Mouse (Mus musculus): ENCODE results near the gene Adamts18.
"Not testable (repeated sequence)": the region's sequence is repeated elsewhere in the genome, so short reads cannot be mapped to it uniquely, and the experiment has no call there.

Gene Adamts18

DNA sequence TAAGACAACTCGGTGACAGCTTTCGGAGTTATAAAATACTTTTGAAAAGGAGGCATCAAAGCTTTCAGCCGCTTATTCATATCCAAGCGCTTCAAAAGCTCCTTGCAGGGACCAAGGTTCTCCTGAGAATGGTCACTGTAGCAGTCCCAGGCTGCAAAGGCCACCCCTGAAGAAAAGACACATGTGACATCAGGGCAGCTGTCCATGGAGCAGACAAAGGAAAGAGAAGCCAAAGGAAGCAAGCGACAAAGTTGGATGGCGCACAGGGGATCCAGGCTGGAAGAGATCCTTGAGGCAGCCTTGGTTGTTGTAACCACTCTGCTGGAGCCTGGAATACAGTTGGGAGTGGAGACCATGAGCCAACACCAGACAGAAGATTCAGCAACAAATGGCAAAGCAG, 10.3 kb downstream of the Adamts18 start:
- DNase-seq (ENCODE audit: low spot score) = no peak

DNA sequence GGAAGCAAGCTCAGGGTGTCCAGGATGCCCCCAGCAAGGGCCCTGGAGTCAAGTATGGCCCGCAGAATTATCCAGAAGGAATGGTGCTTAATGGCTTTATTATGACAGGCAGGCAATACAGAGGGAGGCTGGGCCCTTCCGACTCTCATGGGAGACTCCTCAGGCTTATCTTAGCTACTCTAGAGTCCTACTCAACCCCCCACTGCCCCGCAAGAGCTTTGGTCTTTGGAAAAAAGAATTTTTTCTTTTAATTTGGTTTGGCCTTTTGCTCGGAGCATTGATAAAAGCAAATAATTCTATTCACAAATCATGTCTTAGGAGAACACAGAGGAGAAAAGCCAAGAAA, 11.0 kb downstream of the Adamts18 start:
- no peak for DNase-seq (ENCODE audit: low spot score)

DNA sequence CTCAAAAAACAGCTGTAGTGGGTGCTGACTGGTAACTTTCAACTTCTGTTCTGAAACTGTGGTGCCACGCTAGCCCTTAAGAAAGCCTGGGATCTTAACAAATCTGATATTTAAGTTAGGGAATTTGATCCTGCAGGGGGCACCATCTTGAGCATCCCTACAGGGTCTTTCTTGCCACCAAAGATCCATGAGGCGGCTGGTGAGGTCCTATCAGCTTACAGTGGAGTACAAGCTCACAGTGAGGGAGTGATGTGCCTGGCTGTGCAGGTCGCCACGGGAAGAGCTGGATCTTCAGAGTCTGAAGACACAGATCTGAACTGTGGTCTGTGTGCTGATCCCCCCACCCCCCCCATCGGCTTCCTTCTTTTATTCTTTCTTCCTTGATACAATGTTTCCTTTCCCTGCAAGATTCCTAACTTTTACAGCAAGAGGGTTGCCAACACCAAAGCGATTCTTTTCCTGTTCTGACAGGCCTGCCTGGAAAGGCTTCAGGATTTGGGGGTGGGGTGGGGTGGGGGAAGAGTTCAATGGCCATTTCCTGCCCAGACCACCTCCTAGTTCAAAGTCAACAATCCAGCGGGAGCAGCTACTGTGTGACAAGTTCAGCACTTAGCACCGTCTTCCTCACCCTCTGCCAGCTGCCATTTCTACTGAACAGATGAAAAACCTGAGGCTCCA, 11.5 kb downstream of the Adamts18 start:
- DNase-seq (ENCODE audit: low spot score) = no peak

DNA sequence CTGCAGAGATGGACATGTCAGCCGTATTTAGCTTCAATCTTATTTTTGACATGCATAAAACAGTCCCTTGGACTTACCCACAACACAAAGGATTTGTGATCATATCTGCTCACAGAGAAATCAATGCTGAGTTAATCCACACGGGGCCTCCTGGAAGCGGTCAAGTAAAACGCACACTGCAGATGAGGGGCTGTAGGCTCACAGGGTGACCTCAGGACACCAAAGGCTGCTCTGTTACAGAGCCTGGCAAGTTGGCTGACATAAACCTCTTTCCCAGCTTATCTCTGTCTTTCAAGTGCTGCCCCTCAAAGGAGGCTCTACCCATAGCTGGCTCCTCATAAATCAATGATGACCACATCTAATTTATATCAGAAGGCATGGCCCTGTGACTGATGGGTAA, 14.9 kb downstream of the Adamts18 start:
- DNase-seq (ENCODE audit: low spot score) = no peak

DNA sequence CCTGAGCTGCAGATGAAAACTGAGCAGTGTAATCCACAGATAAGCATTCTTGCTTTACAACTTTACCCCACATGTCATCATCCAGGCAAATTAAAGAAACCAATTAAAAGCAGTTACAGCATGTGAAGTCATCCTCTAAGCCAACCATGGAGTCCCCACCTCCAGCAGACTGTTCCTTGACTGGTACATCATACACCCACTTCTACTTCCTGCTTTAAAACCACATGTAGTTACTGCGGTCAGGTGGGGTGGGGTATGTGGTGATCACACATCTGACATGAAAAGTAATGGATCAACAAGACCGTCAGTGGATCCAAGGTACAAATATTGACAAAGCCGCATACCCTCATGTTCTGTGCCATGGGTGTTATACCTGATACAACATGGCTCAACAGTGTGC, 21.3 kb downstream of the Adamts18 start:
- no peak for DNase-seq (ENCODE audit: low spot score)

DNA sequence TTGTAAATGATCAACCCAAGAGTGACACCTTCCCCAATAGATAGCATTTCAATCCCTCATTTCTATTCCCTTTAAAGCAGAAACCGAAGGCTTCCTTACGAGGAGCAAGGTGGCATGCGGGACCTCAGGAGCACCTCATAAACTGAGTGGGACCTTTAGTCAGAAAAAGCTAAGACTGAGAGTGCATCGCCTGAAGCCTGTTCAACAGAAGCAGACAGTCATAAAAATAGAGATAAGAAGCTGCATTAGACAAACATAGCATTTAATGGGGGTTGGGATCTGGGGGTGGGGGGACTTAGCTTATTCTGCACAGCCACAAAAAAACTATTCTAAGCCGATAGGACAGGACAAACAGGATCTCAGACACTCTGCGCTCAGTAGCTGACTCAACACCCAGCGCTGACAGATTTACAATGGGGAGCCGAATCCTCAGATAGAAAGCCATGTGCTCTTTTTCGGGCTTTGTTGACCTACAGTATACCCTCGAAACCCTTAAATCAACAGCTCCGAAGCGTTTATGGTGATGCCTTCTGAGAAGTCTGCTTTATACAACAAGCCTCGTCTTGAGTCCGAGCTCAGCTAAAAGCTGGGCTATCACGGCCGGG, 27.5 kb downstream of the Adamts18 start:
- DNase-seq (ENCODE audit: low spot score) = no peak

DNA sequence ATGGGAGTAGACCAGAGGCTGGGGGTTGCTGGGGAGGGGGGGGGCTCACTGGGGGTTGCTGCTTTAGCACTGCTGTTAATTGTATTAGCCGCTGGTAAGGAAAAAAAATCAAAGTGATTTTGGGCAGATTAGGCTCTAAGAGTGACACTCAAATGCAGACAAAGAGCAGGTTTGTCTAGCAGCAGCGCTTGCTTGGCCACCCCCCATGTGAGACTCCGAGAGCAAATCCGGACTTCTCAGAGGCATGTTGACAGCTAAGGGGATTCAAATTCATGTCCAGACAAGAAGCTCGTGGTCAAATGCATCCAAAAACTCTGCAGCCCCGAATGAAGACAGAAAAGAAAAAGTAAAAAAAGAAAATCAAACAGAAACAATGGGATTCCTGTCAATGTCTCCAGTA, 34.6 kb downstream of the Adamts18 start:
- DNase-seq (ENCODE audit: low spot score) = no peak

DNA sequence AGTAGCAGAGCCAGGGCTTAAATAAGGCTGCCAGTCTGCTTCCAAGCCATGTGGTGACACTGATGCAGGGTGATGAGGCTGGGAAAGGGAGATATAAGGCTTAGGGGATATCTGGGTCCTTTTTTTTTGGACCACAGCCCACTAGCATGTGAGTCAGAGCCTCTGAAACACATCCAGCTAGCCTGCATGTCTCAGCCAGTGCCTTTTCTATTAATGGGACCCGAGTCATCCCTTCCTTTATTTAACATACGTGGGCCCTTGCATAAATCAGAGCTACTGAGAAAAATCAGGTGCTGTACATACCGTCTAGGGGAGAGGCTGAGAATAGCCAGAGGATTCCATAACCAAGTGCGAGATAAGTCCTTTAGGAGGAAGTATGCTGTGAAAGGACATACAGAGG, 37.0 kb downstream of the Adamts18 start:
- DNase-seq (ENCODE audit: low spot score) = no peak

DNA sequence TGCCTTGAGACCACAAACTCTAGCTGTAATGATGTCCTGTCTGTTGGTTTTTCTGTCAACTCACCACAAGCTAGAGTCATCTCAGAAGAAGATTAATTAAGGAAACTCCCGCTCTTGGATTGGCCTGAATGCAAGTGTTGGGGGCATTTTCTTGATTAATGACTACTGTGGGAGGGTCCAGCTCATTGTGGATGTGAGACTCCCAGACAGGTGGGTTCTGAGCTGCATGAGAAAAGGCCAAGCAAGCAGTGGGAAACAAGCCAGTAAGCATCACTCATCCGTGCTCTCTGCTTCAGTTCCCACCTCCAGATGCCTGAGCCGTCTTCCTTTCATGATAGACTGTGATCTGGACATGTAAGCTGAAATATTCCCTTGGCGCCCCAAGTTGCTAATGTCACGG, 38.6 kb downstream of the Adamts18 start:
- no peak for DNase-seq (ENCODE audit: low spot score)

DNA sequence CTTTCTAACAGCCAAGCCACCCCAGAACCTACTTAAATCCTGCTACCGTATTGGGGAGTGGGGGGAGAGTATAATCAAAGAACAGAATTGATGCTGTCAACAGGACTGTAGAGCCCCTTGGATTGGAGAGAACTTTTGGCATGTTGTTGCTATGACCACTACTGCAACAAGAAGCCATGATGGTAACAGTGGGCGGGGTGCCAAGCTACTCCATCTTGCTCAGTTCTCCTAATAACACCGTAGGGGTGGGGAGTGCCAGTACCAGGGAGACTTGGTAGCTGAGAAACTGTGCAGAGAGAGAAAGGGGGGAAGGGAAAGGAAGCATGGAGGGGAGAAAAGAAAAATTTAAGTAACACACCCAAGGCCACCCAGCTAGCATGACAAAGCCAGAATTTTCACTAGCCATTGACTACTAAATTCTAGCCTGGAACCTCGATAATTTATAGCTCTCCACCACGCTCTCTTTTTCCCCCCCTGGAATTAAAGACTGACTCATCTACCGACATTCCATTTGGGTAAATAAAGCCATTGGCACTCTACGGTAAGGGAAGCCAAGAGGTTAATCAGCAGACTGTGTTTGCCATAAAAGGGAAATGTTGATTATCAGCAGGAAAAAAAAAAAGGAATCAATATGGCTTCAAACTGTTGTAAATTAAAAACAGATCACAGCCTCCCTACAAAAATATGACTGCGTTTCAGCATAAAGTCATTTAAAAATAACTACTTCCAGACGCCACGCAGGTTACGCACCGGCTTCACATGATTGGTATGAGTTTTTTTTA, 44.5 kb downstream of the Adamts18 start:
- DNase-seq (ENCODE audit: low spot score) = no peak

DNA sequence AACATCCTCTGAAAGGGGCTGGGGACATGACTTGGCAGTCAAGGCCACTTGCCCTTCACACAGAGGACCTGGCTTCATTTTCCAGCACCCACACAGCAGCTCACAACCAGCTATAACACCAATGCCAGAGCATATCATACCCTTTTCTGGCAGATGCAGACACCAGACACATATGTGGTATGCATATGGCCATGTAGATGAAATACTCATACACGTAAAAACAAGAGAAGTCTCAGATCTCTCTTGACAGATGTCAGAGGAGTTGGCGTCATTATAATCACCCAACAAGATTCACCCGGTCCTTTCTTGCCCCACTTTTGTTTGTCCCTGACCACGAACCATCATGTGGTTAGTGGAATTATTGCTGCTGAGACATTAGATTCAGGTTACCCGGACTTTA, 47.0 kb downstream of the Adamts18 start:
- no peak for DNase-seq (ENCODE audit: low spot score)

DNA sequence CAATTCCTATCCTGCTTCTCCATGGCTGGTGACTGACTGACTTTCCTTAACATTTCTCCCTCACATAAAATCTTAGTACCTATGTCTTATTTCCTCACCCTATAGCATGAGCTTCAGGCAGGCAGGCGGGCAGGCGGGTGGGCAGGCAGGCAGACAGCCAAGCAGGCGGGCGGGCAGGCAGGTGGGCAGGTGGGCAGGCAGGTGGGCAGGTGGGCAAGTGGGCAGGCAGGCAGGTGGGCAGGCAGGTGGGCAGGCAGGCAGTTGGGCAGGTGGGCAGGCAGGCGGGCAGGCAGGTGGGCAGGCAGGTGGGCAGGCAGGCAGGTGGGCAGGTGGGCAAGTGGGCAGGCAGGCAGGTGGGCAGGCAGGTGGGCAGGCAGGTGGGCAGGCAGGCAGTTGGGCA, 48.0 kb downstream of the Adamts18 start:
- DNase-seq (ENCODE audit: low spot score) = not testable (repeated sequence)

DNA sequence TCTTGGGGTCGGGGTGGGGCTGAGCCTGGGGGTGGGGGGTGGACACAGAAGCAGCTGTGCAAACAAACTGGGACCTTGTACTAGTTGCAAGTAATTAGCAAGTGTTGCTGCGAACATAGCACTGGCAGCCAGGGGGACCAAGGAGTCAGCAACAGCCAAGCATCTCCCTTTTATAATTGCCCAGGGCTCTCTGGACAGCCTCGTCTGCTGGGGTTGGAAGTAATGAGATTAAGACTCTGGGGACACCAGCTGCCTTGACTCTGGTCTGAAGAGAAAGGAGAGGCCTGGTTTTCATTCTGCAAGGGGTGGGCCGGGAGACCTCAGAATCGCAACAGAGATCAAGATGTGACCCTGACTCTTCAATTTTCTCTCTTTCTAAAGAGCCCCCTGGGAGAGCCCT, 49.0 kb downstream of the Adamts18 start:
- DNase-seq (ENCODE audit: low spot score) = no peak

DNA sequence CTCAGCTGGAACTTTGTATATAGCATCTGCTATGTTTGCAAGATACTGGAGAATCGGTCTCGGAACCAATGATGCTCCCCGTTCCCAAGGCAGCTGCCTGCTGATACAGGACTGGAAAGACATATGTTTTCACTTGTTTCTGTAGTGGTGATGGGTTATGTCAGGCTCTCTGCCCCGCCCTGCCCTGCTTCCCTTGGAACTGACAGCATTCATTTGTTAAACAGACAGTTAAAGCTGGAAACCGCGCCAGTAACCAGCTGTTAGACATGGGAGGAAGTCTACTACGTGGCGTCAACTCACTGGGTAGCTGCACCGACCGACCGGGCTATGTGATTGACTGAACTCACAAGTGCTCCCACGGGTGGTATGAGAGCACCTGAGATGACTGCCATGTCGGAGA, 56.7 kb downstream of the Adamts18 start:
- no peak for DNase-seq (ENCODE audit: low spot score)

DNA sequence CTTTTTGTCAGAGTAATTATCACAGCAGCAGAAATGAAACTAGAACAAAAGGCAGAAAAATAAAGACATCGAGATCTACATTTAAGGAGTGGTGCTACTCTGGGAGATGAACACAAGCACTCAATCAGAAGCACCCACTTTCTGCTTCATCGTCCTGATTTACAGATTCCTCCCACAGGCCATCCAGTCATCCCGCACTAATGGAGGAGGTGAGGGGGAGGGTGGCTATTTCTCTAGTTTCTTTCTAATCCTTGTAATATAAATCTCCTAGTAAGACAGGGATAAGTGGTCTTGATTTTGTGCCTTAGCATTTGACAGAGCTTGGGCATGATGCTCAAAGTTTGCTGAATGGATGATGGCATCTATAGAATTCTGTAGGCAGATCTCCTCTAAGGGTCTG, 57.5 kb downstream of the Adamts18 start:
- DNase-seq (ENCODE audit: low spot score) = no peak

DNA sequence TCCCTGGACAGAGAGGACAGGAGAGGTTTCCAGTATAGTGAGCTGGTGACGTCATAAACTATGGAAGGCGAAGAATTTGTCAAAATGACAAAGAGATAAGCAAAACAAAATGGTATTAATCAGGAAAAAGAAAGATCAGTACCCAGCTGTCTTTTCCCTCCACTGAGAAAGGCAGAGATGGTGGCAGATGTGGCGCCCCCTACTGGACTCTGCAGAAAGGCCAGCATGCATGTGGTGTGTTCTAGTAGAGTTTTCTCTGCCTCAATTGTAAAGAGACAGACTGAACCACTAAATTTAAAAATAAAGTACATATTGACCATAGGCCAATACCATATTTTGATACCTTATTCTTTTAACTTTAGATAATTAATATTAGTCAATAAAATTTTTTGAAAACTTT, 64.8 kb downstream of the Adamts18 start:
- DNase-seq (ENCODE audit: low spot score) = no peak

DNA sequence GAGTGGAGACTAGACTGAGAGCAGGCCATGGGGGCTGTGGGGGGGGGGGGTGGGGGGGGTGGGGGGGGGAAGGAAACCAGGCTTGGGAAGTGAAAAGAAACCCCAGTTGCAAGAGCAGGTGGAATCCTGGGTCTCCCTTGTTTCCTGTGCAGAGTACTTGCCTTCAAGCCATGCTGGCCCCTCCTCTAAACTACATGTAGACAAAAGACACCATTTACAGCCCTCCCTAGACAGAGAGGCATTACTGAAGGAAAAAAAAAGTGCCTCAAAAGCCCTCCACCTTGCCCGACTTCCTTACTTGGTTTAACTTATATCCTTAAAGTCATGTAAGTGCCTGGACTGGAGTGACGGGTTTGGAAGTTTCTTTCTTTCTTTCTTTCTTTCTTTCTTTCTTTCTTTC, 67.0 kb downstream of the Adamts18 start:
- no peak for DNase-seq (ENCODE audit: low spot score)

DNA sequence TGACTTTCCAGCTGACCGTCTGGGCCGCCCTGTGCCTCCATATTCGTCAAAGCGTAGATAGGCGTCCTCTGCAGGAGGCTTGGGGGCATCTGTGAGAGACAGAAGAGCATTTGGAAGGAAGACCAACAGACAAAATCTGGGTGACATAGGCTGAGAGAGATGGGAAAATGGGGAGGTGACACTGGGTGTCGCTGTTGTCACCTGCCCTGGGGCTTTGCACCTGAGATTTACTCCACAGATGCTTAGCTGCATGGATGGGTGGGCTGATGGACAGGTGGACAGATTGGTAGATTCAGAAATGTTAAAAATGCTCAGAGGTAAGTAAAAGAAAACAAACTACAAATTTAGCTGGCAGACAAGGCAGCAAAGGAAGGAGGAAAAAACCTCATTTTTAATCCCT, 73.2 kb downstream of the Adamts18 start:
- no peak for DNase-seq (ENCODE audit: low spot score)

DNA sequence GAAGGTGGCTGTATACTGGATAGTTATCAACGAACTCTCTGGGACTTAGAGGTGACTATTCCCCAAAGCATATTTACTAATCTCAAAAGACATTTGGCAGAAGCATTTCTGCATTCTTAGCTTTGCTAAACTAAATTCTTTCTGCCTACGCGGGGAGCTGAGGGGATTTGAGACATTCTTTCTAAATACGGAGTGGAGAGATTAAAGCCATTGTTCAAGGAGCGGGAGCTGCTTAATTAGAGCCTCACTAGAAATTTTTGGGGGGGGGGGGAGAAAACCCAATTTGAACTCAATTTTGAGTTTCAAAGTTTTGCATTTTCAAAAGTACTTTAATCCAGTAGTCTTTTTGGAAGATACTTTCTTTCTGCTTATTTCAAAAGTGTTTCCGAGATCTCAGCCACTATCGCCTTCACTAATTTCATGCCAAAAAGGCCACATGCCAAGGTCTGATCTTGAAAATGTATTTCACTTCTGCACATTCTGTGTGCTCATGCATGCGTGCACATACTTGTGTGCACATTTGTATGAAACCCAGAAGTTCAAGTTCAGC, 79.6 kb downstream of the Adamts18 start:
- DNase-seq (ENCODE audit: low spot score) = no peak

DNA sequence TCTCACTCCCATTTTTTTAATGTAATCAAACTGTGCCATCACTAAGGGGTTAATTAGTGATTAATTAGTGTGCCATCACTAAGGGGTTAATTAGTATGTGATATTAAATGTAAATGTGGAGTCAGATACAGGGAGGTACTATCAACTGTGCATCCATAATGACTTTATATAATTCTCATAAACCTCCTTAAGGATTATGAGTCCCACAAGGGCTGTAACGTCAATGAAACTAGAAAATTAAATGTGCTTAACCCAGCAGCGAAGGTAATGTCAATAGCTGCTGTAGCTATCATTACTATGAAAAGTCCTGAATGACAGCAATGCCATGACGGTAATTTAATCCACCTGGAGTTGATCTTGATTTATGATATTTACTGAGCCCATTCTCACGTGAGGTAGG, 83.4 kb downstream of the Adamts18 start:
- no peak for DNase-seq (ENCODE audit: low spot score)

DNA sequence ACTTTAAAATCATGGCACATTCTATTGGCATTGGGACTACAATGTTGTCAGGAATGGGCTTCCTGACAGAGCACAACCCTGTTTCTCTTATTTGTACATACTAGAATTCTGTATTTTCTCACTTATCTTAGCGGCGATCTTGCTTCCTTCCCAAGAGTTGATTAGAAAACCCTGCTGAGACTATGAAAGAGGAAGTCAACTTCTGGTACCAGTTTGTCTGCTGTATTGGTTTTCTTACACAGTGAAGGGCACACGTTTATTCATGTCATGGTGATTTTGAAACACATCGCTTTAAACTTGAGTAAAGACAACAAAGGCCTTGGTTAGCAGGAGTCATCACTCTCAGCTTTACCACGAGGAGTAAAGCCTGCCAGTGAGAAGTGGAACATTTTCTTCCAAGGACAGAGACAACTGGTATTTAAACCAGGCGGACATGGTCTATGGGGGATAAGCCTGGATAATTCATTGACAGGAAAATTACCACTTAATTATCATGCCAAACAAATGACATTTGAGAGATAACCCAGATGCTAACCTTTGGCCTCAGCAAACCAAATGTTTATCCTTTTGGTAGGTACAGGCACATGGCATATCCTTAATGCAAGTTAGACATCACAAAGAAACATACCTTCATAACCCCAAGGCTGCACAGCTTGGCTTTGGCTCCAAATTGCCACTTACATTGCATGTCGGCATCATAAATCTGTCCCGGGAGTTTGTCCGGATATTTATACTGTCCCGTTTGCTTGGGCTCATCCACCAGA, 84.8 kb downstream of the Adamts18 start:
- DNase-seq (ENCODE audit: low spot score) = no peak

DNA sequence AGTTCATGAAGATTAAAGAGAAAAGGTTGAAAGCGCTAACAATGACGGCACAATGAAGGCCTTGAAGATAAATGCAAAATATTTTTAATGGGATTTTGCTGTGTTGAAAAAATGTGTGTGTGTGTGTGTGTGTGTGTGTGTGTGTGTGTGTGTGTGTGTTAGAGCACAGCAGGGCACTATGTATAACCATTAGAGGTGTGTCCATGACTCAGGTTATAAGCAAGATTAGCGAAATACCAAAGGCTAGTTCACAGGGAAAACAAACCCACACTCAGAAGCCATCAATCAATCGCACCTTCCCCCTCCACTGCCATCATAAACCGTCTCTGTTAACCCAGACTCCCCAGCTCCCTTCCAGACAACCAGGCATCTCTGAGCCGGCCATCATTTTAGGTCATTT, 86.4 kb downstream of the Adamts18 start:
- DNase-seq (ENCODE audit: low spot score) = no peak

DNA sequence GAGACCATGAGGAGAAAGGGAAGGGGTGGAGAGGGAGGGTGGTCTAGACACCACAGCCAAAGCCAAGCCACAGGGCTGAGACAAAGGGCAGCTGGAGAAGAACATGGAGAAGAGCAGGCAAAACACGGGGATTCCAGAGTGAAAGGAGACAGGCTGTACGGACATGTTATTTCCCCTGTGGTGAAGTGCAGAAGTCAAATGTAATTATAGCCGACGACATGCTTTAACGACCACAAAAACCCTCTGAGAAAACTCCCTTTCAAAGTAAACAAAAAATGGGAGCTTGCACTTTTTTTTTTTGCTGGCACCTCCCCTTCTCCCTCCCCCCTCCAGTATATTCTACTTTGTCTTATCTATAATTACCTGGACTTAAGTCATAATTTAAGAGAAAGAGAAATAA, 92.7 kb downstream of the Adamts18 start:
- no peak for DNase-seq (ENCODE audit: low spot score)
